Mouse (Mus musculus) spleen, adult 2 months (tissue): ENCODE measurements around the gene Slc39a11.

Source experiments
- CTCF ChIP-seq: fragments of 200-500 bp; IDR thresholded peaks from 2 replicates; pipeline ENCODE4 v1.5.1; 2011; ENCODE audit warnings: mild to moderate bottlenecking, inconsistent platforms; ENCODE audit not compliant: insufficient read depth, insufficient read length, insufficient replicate concordance; ENCODE audit errors: extremely low read depth
- POLR2A ChIP-seq: fragments of 200-500 bp; IDR thresholded peaks from 2 replicates; pipeline ENCODE4 v1.6.1; 2011; ENCODE audit warnings: low read depth, low read length, inconsistent platforms

GRCm38 (mm10) chr11:113350583-113350982, 299.3 kb downstream of the Slc39a11 start:
- TF ChIP-seq POLR2A (no peak), CTCF (no peak)
